Mouse (Mus musculus) brain, embryonic 14.5 days (tissue): ENCODE results near the gene Ctla2a. TPM values are rescaled to one million over a fixed set of nuclear protein-coding genes. Genes with fewer than 3 reads are reported as not detected.
"Not testable (repeated sequence)": the region's sequence is repeated elsewhere in the genome, so short reads cannot be mapped to it uniquely, and the experiment has no call there.

ENCODE experiments used
- DNase-seq: peaks from one replicate; pipeline ENCODE4 v3.0.0-alpha.2; 2011; ENCODE audit warnings: low read depth
- CTCF ChIP-seq: fragments of 200-500 bp; IDR thresholded peaks from 2 replicates; pipeline ENCODE4 v1.5.1; 2012; ENCODE audit warnings: inconsistent platforms, mild to moderate bottlenecking, moderate library complexity, borderline replicate concordance; ENCODE audit not compliant: insufficient read depth, insufficient read length; ENCODE audit errors: extremely low read depth
- POLR2A ChIP-seq: fragments of 200-500 bp; IDR thresholded peaks from 2 replicates; pipeline ENCODE4 v1.6.1; 2012; ENCODE audit warnings: mild to moderate bottlenecking, inconsistent platforms, borderline replicate concordance; ENCODE audit not compliant: poor library complexity, insufficient read depth, insufficient read length, severe bottlenecking; ENCODE audit errors: extremely low read depth
- polyA plus RNA-seq: library from polyadenylated mRNA; depleted of rRNA; stranded (reverse); fragments of >200 nt; gene quantifications from 2 replicates; pipeline ENCODE4 v1.2.3, GENCODE M21; 2012; rRNA removed

Gene Ctla2a
- 5.8 and 10.6 TPM in 2 replicates for polyA plus RNA-seq

DNA sequence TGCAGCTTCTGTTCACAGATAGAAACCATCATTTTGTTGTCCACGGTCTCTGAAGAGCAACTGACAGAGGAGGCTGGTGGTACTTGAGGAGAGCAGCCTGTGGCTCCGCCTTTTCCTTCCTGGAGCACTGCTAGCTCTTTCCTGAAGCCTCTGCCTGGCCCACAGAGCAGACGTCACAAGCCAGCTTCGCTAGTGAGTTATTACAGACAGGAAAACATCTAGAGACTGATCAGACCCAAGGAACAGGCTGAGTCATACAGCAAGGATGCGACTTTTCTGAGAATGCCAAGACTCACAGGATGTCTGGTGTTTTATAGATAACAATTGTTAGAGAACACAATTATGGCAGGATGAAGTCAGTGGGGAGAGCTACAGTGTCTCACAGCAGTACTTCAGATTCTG is at the start of gene Ctla2a, which contains the start of gene Gm49391:
Gene Ctla2a, minus strand, starts transcription at position 126 of the 402 bp plus-strand sequence.
Gene Gm49391, minus strand, starts transcription at position 72 of the 402 bp plus-strand sequence.
- TF ChIP-seq CTCF, result no peak
- TF ChIP-seq POLR2A, result no peak
- DNase-seq, result peak; percentile 1

DNA sequence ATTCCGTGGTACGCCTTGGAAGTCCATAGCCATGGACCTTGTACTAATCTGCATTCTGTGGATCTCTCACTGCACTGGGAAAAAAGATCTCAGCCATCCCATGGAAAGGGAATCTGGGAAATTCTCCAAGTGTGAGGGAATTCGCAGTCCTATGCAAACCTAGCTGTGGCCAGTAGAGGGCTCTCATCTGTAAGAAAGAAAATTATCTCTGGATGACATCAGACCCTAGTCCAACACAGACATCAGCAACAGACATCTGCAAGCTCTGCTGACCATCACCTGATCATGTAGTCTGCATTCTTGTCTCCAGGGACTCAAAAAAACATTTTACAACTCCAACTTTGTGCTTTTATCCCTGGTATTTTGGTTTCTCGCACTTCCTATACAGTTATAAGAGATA is 35.9 kb upstream of the Ctla2a start:
- not testable (repeated sequence) for DNase-seq

DNA sequence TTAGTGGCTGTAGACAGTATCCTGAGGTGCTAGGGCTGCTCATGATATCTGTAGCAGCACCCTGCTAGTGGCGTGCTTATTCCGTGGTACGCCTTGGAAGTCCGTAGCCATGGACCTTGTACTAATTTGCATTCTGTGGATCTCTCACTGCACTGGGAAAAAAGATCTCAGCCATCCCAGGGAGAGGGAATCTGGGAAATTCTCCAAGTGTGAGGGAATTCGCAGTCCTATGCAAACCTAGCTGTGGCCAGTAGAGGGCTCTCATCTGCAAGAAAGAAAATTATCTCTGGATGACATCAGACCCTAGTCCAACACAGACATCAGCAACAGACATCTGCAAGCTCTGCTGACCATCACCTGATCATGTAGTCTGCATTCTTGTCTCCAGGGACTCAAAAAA is 27.6 kb upstream of the Ctla2a start:
- not testable (repeated sequence) for DNase-seq

DNA sequence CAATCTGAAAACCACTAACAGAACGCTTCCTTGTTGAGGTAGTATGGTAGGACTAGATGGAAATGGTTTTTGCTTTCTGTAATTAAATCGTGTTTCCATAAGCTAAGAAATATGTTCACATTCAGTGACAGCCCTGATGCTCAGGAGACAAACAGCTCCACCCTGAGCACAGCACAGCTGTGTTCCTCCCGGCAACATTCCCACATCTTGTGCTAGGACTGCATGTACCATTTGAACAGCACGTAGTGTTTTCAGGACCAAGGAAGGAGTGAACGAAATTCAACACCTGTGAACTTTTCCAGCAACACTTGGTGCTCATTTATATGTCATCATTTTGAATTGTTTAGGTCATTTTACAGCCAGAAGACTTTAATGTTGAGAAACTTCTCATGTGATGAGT is 25.3 kb upstream of the Ctla2a start:
- TF ChIP-seq POLR2A (no peak), CTCF (no peak)
- DNase-seq, result no peak

DNA sequence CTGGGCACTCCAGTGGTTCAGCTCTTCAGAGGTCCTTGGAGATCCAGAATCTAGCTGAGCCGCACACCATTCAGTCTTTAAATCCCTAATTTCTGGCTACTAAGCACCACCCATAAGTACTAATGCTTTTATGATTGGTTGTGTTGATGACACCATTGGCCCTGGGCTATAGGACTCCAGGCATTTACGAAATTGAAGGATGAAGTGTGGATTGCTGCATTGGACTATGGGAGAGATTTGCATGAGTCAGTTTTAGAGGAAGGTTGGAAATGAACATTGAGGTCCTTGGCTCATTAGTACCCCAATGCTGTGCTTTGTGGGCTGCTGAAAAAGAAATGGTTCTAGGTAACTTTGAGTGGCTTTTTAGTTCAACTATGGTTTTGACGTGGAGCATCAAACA is 5.5 kb upstream of the Ctla2a start, which contains the start of gene Tpbpa:
Gene Tpbpa, minus strand, starts transcription at position 101 of the 400 bp plus-strand sequence.
- DNase-seq, result not testable (repeated sequence)

DNA sequence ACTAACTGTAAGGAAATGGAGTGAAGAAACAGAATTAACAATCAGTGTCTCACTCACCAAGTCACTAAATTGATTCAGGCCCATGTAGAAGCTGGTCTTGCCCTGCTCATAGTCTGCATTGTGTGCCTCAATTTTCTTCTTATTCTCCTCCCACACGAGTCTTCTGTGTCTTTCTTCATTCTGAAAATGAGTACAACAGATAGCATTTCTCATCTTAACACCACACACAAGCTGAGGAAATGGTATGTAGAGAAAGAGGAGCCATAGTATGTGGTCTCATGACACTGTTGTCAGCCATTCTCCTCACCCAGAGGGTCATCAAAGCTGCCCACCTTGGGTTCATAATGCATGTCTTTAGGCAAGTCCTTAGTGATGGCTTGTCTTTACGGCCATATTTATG is 935 bp downstream of the Ctla2a start, which contains the start of gene Gm49393:
Gene Gm49393, minus strand, starts transcription at position 101 of the 400 bp plus-strand sequence.
- DNase-seq, result not testable (repeated sequence)

DNA sequence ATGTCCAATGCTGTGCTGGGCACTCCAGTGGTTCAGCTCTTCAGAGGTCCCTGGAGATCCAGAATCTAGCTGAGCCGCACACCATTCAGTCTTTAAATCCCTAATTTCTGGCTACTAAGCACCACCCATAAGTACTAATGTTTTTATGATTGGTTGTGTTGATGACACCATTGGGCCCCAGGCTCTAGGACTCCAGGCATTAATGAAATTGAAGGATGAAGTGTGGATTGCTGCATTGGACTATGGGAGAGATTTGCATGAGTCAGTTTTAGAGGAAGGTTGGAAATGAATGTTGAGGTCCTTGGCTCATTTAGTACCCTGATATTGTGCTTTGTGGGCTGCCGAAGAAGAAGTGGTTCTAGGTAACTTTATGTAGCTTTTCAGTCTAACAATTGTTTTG is 31.6 kb downstream of the Ctla2a start, which contains the start of gene Tpbpb:
Gene Tpbpb, minus strand, starts transcription at position 101 of the 400 bp plus-strand sequence.
- not testable (repeated sequence) for DNase-seq

DNA sequence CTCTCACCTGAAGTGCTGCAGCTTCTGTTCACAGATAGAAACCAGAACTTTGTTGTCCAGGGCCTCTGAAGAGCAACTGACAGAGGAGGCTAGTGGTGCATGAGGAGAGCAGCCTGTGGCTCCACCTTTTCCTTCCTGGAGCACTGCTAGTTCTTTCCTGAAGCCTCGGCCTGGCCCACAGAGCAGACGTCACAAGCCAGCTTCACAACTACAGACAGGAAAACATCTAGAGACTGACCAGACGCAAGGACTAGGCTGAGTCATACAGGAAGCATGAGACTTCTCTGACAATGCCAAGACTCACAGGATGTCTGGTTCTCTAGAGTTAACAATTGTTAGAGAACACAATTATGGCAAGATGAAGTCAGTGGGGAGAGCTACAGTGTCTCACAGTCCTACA is 39.1 kb downstream of the Ctla2a start, which contains the start of gene Ctla2b:
Gene Ctla2b, minus strand, starts transcription at position 120 of the 400 bp plus-strand sequence.
- no peak for TF ChIP-seq CTCF
- TF ChIP-seq POLR2A, result no peak
- peak; percentile 3 for DNase-seq

DNA sequence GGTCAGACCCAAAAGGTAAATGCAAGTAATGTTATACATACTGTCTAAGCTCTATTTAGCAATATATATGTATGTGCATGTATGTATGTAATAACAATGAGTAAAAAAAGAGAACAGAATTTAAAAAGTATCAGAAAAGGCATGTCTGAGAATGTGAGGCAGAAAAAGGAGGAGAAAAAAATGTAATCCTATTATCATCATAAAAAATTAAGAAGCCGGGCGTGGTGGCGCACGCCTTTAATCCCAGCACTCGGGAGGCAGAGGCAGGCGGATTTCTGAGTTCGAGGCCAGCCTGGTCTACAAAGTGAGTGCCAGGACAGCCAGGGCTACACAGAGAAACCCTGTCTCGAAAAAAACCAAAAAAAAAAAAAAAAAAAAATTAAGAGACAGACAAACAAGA is 39.6 kb downstream of the Ctla2a start, which contains the start of gene Gm49392:
Gene Gm49392, minus strand, starts transcription at position 101 of the 400 bp plus-strand sequence.
- not testable (repeated sequence) for DNase-seq

DNA sequence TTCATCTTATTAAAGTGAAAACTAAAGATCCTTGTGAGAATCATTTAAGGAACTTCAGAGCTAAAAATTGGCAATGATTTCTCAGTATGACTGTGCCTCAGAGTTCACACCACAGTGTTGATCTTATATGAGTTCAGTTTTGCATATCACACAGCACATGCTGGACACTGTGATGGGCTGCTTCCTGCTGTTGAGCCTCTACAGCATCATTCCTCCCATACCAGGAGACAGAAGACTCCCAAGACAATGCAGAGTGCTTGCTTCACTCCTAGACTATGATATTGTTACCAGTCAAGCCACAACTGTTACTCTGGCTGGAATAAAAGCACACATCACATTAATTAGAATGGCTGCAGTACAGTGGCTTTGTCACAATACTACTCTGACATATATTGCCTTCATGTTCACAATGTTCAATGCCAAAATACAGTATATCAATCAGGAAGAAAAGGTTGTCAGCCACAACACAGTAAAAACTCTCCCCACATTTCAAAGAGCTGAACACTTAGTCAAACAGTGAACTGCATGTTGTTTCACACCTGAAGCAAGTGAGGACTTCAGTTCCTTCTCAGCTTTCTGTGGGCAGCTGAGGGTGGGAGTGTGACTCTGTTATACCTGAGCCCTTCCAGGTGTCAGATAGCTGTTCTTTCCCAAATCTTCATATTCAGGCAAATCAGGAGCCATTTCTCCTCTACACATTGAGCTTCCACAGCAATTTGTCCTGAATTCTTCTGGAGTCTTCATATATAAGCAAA is 40.8 kb downstream of the Ctla2a start:
- no peak for TF ChIP-seq POLR2A
- no peak for TF ChIP-seq CTCF
- DNase-seq, result no peak

DNA sequence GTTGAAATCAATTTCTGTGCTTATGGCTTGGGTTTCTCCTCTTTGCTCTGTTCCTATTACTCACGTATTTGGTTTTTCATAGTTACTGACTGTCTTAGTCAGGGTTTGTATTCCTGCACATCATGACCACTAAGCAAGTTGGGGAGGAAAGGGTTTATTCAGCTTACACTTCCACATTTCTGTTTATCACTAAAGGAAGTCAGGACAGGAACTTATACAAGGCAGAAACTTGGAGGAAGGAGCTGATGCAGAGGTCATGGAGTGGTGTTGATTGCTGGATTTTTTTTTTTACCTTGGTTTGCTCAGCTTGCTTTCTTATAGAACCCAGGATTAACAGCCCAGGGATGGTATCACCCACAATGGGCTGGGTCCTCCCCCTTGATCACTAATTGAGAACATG is 44.1 kb downstream of the Ctla2a start:
- TF ChIP-seq CTCF (no peak), POLR2A (no peak)
- DNase-seq, result no peak

Other genes with a start within 250 kb of the Ctla2a start
- not detected in 2 replicates for gene BC051665, start 150.3 kb downstream of the Ctla2a start, polyA plus RNA-seq
- not detected in 2 replicates for gene Ctsll3, start 133.8 kb downstream of the Ctla2a start, polyA plus RNA-seq
- 0.08 and 0.14 TPM in 2 replicates for gene 4930486L24Rik, start 72.2 kb downstream of the Ctla2a start, polyA plus RNA-seq
- not detected in 2 replicates for gene Gm49392, start 39.7 kb downstream of the Ctla2a start, polyA plus RNA-seq
- 1.6 TPM in 2 replicates for gene Ctla2b, start 39.2 kb downstream of the Ctla2a start, polyA plus RNA-seq
- gene Tpbpb, start 31.7 kb downstream of the Ctla2a start, polyA plus RNA-seq, result 0.27 and 0.39 TPM in 2 replicates
- not detected in 2 replicates for gene Gm49393, start 1.0 kb downstream of the Ctla2a start, polyA plus RNA-seq
- 2.0 and 3.1 TPM in 2 replicates for gene Gm49391, start 54 bp downstream of the Ctla2a start, polyA plus RNA-seq
- gene Tpbpa, start 5.4 kb upstream of the Ctla2a start, polyA plus RNA-seq, result 0.78 and 2.0 TPM in 2 replicates
- gene Ctsj, start 69.3 kb upstream of the Ctla2a start, polyA plus RNA-seq, result 0.05 and 0.34 TPM in 2 replicates
- 0.05 TPM in 1 of 2 replicates, not detected in the other for gene Ctsq, start 104.0 kb upstream of the Ctla2a start, polyA plus RNA-seq
- gene Ctsr, start 227.6 kb upstream of the Ctla2a start, polyA plus RNA-seq, result 0.07 TPM in 1 of 2 replicates, not detected in the other